Mouse (Mus musculus): ENCODE results near the gene Olfr1358.
A peak's percentile ranks its signal among the peaks of the same experiment; 100 is the strongest.
"Not testable (repeated sequence)": the region's sequence is repeated elsewhere in the genome, so short reads cannot be mapped to it uniquely, and the experiment has no call there.

Olfr1358 gene

GRCm38 (mm10) chr10:78517128-78517527 is at the start of gene Olfr1358:
TSS of gene Olfr1358 (plus strand) at chr10:78517428.
- DNase-seq (ENCODE audit: inconsistent age in 2 of 2, low spot score in 1 of 2) = no peak

- DNase-seq (ENCODE audit: inconsistent age in 2 of 2, low spot score in 1 of 2) = peak; percentile 71 to 75
Measured at GRCm38 (mm10) chr10:78467761-78468310, 49.4 kb upstream of the Olfr1358 start.

- DNase-seq (ENCODE audit: inconsistent age in 2 of 2, low spot score in 1 of 2) = peak; percentile 56 to 77
Measured at GRCm38 (mm10) chr10:78470582-78471313, 46.5 kb upstream of the Olfr1358 start.

- peak; percentile 56 to 85 for DNase-seq (ENCODE audit: inconsistent age in 2 of 2, low spot score in 1 of 2)
Measured at GRCm38 (mm10) chr10:78472046-78472445, 45.2 kb upstream of the Olfr1358 start.

GRCm38 (mm10) chr10:78473434-78473833 is 43.8 kb upstream of the Olfr1358 start:
- DNase-seq (ENCODE audit: inconsistent age in 2 of 2, low spot score in 1 of 2) = no peak

- DNase-seq (ENCODE audit: inconsistent age in 2 of 2, low spot score in 1 of 2) = no peak
Measured at GRCm38 (mm10) chr10:78474759-78475158, 42.5 kb upstream of the Olfr1358 start.

- no peak for DNase-seq (ENCODE audit: inconsistent age in 2 of 2, low spot score in 1 of 2)
Measured at GRCm38 (mm10) chr10:78476821-78477220, 40.4 kb upstream of the Olfr1358 start.

GRCm38 (mm10) chr10:78480954-78481927 is 36.0 kb upstream of the Olfr1358 start:
- no peak for DNase-seq (ENCODE audit: inconsistent age in 2 of 2, low spot score in 1 of 2)

- DNase-seq (ENCODE audit: inconsistent age in 2 of 2, low spot score in 1 of 2) = peak; percentile 57 to 78
Measured at GRCm38 (mm10) chr10:78481928-78482499, 35.2 kb upstream of the Olfr1358 start.

- not testable (repeated sequence) for DNase-seq (ENCODE audit: inconsistent age in 2 of 2, low spot score in 1 of 2)
Measured at GRCm38 (mm10) chr10:78485369-78485768, 31.9 kb upstream of the Olfr1358 start.

GRCm38 (mm10) chr10:78486871-78487270 is 30.4 kb upstream of the Olfr1358 start:
- DNase-seq (ENCODE audit: inconsistent age in 2 of 2, low spot score in 1 of 2) = no peak

- DNase-seq (ENCODE audit: inconsistent age in 2 of 2, low spot score in 1 of 2) = peak; percentile 82 to 94
Measured at GRCm38 (mm10) chr10:78487431-78488086, 29.7 kb upstream of the Olfr1358 start.

GRCm38 (mm10) chr10:78502986-78503733 is 14.1 kb upstream of the Olfr1358 start:
- no peak for DNase-seq (ENCODE audit: inconsistent age in 2 of 2, low spot score in 1 of 2)

GRCm38 (mm10) chr10:78519792-78520191 is 2.6 kb downstream of the Olfr1358 start:
- no peak for DNase-seq (ENCODE audit: inconsistent age in 2 of 2, low spot score in 1 of 2)

GRCm38 (mm10) chr10:78520260-78521005 is 3.2 kb downstream of the Olfr1358 start:
- peak; percentile 9 to 32 for DNase-seq (ENCODE audit: inconsistent age in 2 of 2, low spot score in 1 of 2)

- DNase-seq (ENCODE audit: inconsistent age in 2 of 2, low spot score in 1 of 2) = peak in 1 of 2 experiments; percentile 21
Measured at GRCm38 (mm10) chr10:78525071-78525470, 7.8 kb downstream of the Olfr1358 start.

- peak; percentile 36 to 82 for DNase-seq (ENCODE audit: inconsistent age in 2 of 2, low spot score in 1 of 2)
Measured at GRCm38 (mm10) chr10:78525511-78525910, 8.3 kb downstream of the Olfr1358 start.

- peak; percentile 14 to 68 for DNase-seq (ENCODE audit: inconsistent age in 2 of 2, low spot score in 1 of 2)
Measured at GRCm38 (mm10) chr10:78540943-78541342, 23.7 kb downstream of the Olfr1358 start.

GRCm38 (mm10) chr10:78565070-78565469 is 47.8 kb downstream of the Olfr1358 start:
- DNase-seq (ENCODE audit: inconsistent age in 2 of 2, low spot score in 1 of 2) = no peak

All from adrenal gland, adult (tissue).